Mouse (Mus musculus) embryo, embryonic 10 days (tissue): ENCODE results near the gene Ccdc24.

Experiments used
- DNase-seq: peaks from one replicate; pipeline ENCODE4 v3.0.0-alpha.2; 2015; ENCODE audit warnings: low spot score

The Ccdc24 gene

DNA sequence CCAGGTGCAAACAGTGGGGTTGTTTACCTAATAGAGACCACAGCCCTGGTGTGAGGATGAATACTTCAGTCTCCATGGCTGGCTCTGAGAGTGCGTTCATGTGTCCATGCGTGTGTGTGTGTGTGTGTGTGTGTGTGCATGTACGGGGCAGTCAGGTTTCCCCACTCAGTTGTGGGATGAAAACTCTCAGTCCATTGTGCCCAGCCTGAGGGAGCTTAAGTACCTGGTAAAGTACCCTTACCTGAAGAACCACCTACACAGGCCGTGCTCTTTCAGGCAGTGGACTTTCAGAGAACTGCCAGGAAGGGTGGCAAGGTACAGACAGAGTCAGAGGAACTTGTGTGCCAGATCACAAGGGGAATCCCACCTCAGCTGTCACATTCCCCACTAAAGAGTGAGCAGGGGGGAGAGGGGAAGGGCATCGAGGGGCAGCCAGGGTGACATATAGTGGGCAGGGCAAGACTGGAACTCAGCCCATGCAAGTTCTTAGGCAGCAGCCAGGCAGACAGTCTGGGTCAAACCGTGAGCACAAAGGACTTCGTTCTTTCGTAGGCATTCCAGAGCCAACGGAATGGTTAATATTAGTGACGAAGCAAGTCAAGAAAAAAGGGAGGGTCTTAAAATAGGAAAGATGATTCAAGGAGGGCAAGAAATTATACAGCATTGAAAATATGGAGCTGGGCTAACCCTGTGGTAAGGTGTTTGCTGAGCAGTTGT is 20.0 kb downstream of the Ccdc24 start:
- no peak for DNase-seq

DNA sequence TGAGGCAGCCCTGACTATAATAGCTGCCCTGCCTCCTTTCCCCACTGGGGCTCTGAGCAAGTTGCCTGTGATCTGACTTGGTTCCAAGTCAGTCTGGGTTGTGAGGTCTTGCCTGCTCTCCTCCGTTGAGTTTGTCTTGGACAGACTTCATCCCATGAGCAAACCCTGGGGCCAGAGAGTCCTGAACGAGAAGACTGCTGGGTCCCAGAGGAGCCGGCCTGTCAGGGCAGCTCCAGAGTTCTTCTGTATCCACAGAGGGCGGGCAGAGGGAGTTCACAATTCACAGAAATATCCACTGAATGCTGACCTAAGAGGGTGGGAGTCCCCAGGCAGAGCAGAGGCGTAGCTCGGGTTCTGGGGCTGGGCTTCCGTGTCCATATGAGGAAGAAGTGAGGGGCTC is 21.5 kb downstream of the Ccdc24 start:
- no peak for DNase-seq

DNA sequence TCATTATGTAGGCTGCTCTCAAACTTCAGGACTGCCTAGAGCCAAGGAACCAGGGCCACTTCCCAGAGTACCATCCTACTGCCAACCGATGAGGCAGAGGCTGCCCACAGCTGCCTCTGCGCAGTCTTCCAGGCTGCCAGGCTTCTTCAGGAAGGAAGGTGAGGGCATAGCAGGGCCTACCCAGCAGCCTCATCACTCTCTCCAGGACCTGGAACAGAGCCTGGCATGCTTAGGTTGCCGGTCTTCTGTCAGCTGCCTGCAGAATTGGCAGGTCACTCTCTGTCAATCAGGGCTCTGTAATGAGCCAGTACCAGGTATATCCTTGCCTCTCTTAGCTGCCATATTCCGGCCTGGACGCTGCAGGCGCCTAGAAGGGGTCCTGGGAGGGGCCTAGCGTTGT is 22.2 kb downstream of the Ccdc24 start:
- DNase-seq: no peak

DNA sequence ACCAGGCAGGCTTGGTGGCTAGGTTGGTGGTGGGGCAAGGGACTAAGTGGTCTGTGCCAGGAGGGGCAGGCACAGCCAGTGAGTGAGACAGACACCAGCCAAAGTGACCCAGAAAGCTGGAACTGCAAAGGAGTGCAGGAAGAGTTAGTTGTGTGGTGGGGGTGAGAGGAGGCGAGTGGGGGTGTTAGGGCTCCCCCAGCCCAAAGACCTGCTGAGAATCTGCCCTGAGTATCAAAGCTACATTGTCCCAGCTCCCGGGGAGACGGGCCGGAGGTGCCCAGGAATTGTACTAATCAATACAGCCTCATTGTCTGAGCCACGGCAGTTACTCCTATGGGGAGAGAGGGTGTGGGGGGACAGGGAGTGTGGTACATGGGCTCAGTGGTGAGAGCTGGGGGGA is 22.9 kb downstream of the Ccdc24 start:
- no peak for DNase-seq

DNA sequence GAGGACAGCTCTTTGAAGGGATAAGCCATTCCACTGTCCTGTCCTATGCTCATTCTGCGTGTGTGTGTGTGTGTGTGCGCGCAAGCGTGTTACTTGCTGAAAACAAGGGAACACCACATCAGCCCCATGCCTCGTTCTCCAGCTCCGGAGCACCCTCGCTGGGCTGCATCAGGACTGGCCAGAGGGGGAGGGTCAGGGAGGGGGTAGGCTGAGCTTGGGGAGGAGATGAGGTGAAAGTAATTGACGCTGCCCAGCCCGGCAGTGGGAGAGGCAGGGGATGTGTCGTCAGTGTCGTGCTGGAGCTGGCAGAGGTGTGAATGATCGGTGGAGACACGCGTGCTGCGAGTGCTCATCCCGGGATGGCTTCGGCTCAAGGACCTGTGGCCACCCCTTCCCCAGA is 23.3 kb downstream of the Ccdc24 start:
- DNase-seq: no peak

DNA sequence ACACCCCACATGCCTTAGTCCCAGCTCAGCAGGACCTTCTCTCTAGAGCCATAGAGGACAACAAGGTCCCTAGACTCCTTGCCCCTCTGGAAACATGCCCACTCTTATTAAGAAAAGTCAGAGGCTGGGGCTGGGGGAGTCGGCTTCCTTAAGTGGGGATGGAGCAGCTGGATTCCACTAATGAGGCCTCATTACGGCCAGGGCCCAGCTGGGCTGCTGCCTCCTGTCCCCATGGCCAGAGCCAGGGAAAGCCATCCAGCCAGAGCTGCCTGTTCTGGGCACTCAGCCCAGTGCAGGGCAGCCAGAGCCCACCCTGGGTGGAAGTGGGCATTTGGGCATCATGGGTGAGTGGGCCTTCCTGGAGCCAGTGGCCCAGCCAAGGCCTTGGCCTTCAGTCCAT is 25.3 kb downstream of the Ccdc24 start:
- no peak for DNase-seq

DNA sequence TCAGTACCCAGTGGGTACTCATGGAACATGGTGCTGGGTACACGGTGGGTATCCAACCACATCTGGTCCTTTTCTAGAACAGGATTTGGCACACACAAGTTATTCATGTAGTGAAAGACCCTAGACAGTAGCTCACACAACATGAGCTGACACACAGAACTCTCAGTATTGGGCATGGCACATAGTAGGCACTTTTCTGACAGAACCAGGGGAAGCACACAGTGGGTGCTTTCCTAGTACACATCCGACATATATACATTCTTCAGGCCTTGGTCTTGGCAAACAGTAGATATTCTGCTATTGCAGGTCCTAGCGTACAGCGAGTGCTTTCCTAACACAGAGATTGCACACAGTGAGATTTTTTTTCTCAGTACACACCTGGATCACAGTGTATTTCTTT is 26.1 kb downstream of the Ccdc24 start:
- no peak for DNase-seq

DNA sequence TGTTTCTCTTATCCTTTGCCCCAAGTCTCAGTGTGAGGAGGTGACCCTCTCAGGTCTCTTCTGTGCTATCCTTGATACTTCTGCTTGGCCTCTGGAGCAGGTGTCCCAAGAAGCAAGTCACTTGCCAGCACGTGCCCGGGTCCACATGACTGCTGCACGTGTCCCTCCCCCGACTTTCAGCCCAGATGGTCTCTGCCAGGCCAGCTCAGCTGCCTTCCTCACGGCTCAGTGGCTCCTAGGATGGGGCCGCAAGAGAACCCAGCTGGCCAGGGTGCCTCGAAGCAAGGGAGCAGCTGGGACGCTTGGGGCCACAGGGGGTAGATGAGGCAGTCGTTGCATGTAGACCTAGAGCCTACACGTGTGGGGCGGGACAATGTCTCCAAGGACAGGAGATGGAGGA is 27.0 kb downstream of the Ccdc24 start:
- DNase-seq: no peak

DNA sequence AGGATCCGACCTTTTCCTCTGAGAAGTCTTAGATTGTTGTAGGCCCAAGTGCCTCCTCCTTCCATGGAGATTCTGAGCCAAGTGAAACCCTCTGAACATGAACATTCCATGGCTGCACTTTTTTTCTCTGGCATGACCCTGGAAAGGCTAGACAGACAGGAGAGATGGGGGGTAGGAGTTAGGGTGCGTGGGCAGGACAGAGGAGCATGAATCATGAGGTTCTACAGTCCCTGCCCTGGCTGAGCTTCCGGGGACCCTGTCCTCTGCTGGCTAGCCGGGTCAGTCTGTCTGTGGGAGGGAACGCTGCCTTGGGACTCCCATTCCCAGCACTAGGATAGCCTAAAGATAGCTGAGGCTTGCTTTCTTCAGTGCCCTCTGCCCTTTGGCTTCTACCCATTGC is 27.9 kb downstream of the Ccdc24 start:
- DNase-seq: no peak

DNA sequence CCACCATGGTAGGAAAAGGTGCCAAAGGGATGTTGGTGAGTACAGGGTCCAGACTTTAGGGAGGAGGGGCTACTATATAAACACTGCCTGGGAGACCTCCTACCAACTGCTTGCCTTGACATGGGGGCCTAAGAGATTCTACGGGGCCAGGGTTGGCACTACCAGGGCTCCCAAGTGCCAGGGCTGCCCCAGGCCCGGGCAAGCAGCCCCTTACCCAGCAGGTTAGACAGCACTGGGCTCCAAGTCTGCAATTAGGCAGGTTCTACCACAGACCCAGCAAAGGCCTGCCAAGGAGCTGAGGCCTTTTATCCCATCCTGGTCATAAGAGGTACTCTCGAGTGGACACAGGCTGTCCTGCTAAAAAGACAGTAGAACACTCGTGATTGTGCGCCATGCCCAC is 29.3 kb downstream of the Ccdc24 start:
- no peak for DNase-seq

DNA sequence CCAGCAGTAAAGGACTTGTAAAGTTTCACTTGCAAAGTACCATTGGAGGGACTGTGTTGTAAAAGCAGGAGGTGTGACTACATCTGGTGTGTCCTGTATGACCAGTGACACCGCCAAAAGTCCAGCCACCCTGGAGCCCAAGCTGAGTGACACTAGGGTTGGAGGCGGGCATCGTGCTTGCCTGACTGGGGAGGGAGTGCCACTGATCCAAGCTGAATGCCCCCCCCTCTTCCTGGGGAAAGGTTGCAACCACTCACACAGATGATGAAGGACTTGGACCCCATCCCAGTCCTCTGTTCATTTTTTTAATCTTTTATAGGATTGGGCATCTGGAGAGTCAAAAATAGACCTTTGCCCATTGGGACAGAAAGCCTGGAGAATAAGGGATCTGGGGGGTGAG is 30.8 kb downstream of the Ccdc24 start:
- no peak for DNase-seq

DNA sequence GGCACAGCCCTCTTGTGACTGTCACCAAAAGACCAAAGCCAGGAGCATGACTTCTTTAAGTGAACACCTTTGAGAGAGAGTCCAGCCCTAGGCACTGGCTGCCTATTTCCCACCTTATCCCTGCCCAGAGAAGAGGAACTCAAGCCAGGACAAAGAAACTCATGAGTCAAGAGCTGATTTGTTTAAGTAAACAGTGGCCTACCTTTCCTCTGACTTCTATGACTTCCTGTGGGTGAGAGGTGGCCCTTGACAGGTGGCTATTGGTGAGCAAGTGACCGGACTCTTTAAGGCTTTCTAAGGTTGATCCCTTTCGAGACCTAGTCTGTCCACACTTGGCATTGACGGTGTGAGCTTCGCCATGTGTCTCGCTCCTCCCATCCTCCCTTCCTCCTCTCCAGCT is 31.5 kb downstream of the Ccdc24 start:
- no peak for DNase-seq

DNA sequence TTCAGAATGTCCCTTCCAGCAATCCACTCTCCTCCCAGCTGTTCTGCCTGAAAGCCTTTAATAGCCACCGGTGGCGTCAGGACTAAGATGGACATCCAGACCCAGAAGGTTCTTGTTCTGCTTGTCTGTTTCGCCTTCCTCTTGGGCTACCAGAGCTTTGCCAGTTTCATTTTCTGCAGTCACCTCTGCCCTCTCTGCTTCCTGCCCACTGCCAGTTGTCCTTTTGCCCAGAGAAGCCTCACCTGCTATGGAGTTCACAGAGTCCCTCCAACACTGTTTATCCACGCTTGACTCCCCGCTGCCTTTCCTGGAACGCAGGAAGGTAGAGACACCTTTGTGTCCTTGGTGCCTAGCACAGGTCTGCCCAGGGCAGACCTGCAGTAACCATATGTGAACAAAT is 33.0 kb downstream of the Ccdc24 start:
- DNase-seq: no peak

DNA sequence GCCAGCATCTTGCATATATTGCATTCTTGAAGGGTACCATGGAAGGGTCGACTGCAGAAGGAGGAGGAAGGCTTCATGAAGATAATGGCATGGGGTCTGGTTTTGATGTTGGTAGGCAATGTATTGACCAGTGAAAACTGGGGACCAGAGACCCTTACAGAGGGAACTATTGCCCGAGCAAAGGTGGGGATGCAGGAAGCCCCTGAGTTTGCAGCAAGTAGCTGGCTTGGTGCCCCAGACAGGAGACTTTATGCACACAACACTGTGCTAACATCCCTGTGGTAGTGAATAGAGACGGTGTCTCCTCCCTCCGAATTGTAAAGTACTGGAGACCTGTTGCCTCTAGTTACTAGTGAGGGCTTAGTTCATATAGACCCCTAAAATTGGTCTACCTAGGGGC is 35.1 kb downstream of the Ccdc24 start:
- no peak for DNase-seq

DNA sequence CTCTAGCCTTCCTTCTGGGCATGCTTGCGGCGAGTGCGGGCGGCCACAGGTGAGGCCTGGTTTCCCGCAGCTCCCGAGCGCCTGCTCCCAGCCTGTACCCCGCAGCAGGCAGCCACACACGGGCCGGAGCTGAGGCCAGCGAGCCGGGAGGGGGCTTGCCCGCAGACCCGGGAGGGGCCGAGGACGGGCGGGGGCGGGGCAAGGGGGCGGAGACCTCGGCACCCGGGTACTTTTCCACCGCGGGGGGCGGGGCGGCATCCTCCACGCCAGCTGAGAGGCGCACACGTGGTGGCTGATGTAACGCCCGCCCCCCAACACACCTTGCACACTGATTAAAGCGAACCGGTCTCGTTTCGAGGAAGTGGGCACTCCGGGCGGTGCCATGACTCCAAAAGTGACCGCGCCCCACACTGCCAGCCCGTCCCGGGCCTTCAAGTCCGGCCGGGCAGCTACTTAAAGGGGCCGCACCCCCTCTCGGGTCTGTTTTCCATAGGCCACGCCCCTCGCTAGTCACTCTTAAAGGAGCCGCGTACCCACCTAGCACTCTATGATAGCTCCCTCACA is 36.1 kb downstream of the Ccdc24 start:
- peak; percentile 94 for DNase-seq

DNA sequence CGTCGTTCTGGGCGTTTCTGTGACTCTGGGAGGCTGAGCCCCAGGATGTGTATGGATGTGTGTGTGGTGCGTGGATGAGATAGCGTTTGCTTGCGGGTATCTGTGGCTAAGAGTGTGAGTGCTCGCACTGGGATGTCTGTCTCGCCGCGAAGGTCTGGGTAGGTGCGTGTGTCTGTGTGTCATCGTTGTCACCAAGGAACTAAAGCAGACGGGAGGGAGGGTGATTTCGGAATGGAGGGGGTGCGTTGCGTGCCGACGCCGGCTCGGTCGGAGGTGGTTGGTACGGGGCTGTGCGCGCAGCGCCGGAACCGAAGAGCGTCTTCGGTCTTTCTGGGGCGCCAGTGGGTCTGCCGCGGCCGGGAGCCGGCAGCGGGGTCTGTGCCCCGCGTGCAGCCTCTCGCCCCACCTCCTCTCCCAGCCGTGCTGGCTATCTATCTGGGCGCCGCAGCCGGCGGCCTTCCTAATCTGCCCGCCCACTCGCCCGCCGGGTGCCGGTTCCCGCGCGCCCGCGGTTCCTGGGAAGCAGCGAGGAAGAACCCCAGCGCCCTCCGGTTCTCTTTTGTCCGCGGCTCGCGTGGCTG is 36.7 kb downstream of the Ccdc24 start:
- DNase-seq: no peak

DNA sequence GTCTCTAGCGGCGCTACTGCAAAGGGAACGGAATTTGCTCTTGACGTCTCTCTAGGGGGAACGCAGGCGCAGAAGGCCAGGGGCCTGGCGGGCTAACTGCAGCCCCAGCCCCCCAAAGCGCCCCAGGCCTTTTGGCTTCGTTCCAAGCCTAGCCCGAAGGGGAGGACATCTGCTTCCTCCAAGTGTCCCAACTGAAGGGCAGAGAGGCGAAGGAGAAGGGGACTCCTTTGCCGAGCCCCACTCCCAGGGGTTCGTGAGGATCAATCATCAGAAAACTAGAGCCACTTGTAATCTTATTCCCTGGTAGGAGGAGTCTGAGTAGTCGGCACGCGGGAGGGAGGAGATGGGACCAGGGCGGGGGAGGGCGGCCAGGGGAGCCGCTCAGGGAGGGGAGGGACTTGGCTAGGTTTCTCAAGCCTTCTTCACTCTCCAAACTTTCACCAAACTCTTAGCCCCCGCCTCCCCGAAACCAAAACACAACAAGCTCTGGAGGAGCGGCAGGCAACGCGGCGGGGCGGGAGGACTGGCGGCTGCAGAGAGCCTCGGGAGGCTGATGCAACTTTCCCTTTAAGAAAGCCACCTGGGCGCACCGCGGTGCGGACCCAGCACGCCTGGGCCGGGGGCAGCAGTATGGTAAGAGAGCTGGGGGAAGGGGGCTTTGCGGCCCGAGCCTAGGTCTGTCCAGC is 37.4 kb downstream of the Ccdc24 start:
- DNase-seq: peak; percentile 75

DNA sequence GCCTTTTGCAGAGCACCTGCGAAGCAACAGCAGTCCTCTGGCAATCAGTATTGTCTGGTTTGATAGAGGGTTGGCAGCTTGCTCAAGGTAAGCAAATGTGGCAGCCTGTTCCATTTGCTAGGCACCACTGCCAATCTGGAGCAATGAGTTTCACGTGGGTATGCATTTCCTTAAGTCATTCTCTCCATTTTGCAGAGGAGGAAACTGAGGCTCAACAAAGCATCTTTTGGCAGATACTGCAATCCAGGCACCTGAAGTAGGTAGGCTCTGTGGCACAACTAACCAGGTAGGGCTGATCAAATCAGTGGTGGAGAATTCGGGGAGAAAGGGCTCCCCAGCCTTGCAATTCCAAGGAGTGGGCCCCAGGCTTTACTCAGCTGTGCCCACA is 37.9 kb downstream of the Ccdc24 start, which contains the start of gene Slc6a9:
Gene Slc6a9, plus strand, starts transcription at position 50 of the 388 bp plus-strand sequence.
- DNase-seq: no peak

DNA sequence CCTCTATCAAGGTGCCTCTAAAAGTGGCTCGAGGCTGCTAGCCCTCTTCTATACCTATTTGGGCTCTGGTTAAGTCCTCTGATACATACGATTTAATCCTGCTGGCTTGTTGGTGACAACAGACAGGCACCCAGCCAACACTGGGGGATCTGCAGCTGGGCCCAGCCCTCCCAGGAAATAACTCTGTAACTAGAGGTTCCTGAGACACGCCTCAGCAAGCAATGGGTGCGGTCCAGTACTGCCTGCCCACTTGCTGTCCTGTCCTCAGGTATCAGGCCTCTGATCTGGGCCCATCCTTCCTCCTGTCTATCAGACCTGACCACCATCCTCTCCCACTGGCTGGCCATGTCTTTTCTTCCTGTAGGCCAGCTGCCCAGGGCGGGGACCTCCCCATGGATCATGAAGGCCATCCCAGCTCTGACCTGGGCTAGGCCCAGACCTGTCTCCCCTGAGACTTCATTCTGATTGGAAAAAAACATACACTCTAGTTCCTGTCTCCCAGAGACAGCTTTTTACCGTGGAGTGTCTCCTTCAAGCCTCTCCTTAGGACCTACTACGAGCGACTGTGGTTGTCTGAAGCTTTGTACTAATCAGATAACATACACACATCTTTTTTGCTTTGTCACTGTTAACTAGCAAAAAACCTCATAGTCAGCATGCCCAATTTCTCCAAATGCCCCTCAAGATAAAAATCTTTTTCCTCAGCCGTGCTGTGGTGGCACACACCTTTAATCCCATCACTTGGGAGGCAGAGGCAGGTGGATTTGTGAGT is 40.3 kb downstream of the Ccdc24 start:
- no peak for DNase-seq

DNA sequence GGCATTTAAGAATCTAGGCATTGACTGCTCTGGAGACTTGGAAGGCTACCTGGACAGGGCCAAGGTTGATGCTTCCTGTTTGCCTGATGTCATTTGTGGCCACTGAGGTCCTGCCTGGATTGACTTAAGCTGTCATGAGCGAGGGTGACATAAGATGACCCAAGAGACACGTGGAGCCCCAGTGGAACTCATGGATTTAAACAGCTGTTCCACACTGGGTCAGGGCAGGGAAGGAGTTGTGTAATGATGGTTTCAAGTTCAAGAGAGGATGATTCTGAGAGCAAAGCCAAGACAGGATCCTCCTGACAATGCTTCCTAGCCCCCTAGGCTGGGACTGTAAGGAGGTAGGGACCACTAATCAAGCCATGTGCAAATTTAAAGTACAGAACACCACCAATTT is 40.9 kb downstream of the Ccdc24 start:
- no peak for DNase-seq

DNA sequence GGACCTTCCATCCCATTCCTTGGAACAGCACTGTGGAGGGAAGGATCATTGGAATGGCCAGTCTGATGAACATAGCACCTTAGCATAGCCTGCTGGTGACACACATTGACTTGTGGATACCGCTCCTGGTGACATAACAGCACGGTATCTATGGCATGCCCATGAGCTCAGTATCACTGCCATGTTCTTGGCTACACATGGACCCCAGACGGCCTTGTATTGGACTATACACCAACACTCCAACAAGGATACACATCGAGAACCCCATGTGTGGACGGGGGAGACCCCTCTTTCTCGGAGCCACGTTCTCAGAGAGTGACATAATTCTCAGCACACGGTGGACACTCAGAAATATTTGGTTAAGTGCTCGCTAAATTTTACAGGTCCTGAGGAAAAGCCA is 41.6 kb downstream of the Ccdc24 start:
- DNase-seq: no peak

DNA sequence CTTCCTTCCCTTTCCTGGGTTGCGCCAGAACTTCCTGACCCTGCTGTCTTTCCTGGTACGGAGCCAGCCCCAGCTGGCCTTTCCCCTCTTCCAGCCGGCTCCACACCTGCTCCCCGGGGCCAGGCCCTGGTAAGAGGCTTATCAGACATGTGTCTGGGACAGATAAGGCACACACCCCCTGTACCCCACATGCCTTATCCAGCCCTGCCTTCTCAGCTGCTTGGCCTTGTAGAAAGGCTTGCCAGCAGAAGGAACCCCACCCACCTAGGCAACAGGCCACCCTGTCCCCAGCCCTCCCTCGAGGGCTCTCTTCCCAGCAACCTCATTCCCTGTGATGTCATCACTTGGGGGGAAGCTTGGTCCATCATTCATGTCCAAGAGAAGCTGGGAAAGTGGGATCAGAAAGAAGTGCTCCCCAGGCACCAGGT is 42.2 kb downstream of the Ccdc24 start:
- peak; percentile 10 for DNase-seq
